Mouse (Mus musculus): ENCODE measurements around the gene Galnt9.

GRCm38 (mm10) chr5:110518086-110518783, 25.9 kb upstream of the Galnt9 start:
- TF ChIP-seq CTCF (IDR thresholded peaks at IDR 0.05; ENCODE audit: low read depth, low read length), result no peak
- no peak for TF ChIP-seq GATA1 (IDR thresholded peaks at IDR 0.05; ENCODE audit: borderline replicate concordance, low read length)

Data from G1E (cell line).